Mouse (Mus musculus): ENCODE data around the gene Pbx3.

Pbx3 gene

DNA sequence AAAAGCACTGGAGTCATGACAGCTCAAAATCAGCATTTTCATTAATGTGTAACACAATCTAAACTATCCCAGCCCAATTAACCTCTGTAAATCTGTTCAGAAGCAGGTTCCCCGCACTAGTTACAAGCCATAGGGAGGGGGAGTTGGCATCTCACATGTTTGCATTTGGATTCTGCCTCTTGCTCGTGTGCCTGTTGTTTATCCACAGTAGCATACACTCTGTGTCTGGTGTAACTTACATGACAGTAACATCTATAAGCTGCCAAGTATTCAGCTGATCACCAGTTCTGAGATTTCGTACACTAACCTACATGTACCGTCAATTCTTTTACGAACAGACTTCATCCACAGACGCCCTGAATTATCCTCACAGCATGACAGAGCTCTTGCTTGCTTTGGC lies 147.5 kb downstream of the Pbx3 start:
- no peak for DNase-seq (ENCODE audit: low spot score in 2 of 2)

DNA sequence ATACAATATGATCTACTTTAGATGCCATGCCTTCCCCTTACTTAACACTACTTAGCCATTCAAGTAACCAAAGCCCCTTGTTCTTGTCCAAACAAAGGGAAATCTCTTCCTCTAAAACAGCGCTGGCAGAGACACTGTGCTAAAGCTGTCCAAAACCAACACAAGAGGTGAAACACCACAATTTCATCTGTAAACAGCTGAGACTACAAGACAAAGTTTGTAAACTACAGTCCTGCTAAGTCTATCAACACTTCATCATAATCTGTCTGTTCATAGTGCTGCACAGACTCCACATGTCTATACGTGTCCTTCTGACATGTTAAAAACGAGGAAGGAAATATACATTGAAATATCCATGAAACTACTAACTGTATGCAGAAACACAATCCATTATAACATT lies 151.5 kb downstream of the Pbx3 start:
- no peak for DNase-seq (ENCODE audit: low spot score in 2 of 2)

DNA sequence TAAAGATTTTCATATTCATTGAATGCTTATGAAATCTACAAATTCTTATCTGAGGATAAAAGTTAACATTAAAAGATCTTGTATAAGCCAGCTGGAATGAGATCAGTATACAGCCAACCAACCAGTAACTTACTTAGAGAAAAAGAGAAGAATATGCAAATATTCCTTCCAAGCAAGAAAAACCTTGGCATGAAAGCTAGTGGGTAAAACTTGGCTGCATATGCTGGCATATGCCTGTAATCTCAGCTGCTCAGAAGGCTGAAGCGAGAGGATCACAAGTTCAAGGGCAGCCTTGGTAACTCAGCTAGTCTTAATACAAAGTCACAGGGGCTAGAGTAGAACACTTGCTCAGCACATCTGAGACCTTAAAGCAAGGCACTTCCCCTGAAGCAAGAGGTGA lies 153.8 kb downstream of the Pbx3 start:
- no peak for DNase-seq (ENCODE audit: low spot score in 2 of 2)

DNA sequence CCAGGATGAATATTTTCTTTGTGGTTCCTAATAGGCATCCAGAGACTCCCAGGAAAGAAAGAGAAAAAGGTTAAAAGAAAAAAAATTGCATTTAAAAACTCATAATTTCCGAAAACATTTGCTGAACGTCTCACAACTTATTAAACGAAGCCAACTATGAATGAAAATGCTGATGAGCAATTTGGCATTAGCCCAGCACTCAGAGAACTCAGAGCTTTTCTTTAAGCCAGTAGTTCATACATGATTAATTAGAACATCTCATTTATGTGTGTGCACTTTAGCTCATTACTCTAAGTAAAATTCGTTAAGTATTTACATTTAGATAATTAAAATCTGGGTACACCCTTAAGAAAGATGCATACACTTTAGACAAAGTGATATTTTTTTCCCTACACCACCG lies 155.3 kb downstream of the Pbx3 start:
- DNase-seq (ENCODE audit: low spot score in 2 of 2) = no peak

DNA sequence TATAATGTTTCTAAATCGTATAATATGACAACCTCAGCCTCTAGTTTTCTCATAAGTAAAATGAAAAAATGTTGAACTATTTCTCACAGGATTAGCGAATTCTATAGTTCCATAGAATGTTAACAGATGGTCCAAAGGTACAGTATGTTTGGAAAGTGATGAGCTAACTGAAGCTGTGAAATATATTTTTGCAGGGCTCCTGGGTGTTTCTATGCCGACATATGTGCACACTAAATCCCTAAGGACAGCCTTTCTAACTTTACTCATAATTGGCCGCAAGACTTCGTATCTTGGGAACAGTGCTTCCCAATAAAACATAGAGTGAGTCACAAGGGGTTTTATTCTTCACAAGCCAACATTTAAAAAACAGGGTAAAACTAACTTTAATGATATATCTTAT lies 157.4 kb downstream of the Pbx3 start:
- DNase-seq (ENCODE audit: low spot score in 2 of 2) = no peak

DNA sequence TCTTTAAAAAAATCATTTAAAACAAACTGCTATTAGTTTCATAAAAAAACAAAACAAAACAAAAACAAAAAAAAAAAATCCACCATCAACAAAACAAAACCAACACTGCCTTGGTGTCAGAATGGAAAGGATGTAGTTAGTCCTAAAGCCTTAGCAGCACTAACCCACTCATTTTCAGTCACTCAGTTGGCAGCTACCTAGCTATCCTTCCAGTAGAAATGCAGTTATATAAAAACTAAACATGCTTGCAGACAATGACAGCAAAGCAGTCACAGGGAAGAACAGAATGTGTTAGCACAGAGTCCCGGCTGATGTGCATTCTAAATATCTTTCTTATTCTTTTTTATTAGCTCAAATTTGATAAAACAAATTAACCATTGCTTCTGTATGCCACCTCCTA lies 160.5 kb downstream of the Pbx3 start:
- DNase-seq (ENCODE audit: low spot score in 2 of 2) = no peak

DNA sequence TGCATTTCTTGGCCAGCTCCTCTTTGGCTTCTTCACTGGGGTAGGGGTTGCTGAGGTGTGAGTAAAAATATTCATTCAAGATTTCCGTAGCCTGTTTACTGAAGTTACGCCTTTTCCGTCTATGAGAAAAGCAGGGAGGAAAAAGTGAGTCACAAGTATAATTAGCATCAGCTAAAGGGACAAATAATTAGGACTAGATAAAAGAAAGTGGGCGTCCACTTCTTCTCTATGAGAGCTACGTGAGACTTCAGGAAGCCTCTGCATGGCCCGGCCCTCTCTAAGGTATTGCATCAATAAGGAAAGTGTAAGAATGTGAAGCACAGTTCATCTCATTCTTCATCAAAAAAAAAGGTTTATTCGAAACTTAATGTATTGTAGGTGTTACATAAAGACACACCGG lies 168.1 kb downstream of the Pbx3 start:
- no peak for DNase-seq (ENCODE audit: low spot score in 2 of 2)

DNA sequence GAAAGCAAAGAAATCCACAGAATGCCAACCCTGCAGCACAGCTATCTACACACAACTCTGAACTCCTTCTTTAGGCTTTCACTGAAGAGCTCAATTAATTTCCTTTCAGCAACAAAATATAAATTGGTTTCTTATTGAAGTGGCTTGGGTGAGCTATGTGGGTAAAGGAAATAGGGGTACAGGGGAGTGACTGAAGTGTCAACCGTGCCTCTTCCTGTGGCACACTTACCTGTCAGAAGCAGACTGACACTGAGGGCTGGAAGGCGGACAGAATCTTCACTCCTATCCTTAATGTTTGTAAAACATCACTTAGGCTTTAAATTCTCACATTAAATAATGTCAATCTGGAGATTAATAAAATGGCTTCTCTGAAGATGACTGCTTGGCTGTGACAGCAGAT lies 168.6 kb downstream of the Pbx3 start:
- no peak for DNase-seq (ENCODE audit: low spot score in 2 of 2)

DNA sequence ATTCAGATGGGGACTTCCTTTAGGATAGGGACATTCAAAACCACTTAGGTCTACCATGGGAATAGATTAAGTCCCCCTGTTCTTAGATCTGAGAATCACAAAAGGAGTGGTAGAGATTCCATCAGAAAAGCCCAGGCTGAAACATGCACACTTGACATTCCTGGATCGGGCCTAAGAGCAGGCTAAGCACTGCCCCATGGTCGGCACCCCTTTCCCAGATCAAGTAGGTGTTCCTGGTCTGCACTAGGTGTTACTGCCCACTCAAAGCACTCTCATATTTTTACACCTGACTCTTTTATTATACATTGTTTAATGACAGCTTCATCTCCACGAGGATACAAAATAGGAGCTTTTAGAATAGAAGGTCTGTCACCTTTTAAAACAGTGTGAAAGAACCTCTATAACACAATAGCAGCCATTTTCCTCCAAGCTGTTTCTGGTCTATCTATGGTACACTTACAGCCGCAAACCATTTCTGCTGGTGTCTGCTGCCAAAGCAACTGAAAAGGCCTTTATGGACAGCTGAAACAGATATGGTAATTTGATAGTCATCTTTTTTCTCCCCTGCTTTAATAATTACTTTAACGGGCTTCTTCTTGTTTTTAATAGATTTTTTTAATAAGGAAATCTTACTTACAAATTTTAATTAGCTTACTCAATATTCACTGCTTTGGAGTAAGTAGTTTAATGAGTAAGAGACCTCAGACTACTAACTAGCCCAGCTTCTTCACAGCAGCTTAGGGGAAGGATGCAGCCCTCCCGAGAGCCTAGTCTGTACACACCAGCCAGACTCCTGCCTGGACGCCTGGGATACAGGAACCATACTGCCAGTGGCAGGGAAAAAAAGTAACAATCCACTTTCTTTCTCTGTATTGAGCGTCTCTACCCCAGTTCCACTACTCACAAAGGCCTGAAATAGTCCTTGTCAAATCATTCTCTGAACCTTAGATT lies 178.8 kb downstream of the Pbx3 start:
- no peak for DNase-seq (ENCODE audit: low spot score in 2 of 2)

DNA sequence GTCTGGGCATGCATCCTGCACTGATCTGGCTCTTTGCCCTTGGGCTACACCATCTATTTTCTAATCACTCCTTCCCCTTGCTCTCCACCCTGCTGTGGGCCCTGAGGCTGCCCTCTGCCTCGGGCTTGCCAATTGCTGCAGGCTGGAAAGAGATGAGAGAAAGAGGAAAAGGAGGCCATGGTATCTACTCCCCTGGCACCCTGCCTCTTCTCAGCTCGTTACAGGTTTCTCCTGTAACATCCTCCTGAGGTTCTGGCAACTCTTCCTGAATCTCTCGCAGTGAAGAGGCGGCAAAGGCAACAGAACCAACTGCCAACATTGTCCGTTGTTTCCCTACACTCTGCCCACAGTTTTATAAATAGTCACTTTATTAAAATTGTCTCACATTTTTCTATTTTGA lies 179.7 kb downstream of the Pbx3 start:
- no peak for DNase-seq (ENCODE audit: low spot score in 2 of 2)

DNA sequence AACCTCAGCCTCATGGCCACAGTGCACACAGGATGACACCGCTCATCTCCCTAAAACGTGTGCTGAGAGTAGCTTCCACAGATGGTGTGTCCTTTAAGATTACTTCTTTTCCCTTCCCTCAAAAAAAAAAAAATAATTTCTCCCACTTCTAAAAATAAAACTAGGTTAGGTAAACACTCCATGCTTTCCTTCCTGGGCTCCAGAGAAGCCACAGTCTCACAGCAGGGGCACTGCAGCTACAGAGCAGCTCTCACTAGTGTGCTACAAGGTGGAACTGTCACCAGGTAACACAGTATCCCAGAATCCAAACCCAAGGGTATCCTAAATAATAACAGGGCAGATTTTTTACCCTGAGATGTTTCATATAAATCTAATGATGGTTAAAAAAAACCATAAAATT lies 185.6 kb downstream of the Pbx3 start:
- no peak for DNase-seq (ENCODE audit: low spot score in 2 of 2)

DNA sequence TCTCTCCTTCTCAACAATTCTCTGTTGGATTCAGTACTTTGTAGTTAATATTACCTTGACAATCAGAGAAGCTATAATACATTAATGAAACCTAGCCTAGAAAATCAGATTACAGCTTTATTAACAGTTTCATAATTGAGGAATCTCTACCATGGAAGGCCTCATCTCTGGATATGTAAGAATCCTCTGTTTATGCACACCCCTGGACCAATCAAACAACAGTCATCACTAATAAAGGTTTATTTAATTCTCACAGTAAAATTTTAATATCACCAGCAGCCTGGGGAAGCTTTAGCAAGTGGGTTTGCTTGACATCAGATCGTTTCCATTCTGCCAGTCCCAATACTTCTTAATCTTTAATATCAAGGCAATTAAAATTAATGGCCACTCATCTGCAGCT lies 191.3 kb downstream of the Pbx3 start:
- DNase-seq (ENCODE audit: low spot score in 2 of 2) = no peak

DNA sequence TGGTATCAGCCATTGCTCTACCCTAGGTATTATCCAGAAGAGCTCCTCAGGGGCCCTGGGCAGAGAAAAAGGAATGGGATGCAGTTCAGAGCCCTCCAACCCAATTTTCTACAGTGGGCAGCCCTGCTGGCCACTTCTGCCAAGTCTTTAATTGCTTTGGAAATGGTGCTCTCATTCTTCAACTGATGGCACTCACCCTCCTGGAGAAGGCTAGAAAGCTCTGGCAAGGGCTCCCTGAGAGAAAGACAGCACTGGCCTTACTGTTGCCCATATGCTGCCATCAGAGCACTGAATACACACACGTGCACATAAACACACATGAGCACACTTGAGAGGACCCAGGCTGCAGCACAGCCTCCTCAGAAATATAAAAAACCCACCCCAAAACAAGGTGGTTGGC lies 193.6 kb downstream of the Pbx3 start:
- no peak for DNase-seq (ENCODE audit: low spot score in 2 of 2)

DNA sequence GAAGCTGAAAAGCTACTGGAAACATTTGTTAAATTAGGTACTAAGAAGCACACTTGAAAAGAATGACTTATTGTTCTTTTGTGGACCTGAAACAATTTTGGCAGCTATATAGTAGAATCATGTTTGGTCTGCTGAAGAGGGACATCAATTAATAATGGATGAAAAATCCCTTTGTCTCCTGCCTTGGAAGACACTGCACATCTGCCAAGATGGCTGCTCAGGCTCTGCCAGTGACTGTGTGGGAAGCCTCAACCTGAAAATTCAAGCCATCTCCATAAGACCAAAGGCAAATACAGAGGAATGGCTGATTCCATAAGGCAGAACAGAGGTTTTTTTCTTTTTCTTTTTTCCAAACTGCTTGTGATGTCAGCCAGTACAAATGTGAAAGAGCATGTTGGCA lies 194.3 kb downstream of the Pbx3 start:
- no peak for DNase-seq (ENCODE audit: low spot score in 2 of 2)

DNA sequence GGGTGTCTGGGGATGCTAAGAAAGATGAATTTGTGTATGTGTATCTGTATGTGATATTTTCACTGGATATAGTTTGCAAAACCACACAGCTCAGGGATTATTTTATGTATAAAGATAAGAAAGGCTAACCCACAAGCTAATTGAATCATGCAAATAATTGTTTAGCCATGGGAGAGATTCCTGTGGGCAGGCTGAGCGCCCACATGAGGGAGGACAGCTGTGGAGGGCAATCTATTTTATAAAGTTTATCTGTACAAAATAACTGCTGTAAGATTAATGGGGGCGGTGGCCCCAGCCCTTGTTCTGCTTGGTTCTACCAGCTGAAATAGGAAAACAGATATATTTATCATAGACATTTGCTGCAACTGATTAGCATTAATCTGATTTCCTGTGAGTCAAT lies 202.5 kb downstream of the Pbx3 start:
- DNase-seq (ENCODE audit: low spot score in 2 of 2) = no peak

DNA sequence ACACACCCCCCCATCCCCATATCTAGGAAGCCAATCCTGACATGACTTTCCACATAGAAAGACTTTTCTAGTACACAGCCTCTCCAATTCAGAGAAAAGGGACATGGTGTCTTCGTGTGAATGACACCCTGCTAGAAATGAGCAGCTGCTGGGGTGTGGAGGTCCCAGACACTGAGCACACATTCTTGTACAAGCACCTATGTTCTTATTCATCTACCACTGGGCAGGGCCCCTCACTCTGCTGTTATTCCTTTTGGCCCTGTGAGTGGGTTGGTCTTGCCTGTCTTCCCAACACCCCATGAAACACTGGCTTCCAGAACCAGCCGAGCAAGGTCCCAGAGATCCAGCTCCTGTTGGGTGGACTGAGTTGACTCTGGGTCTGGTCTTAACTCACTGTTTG lies 203.3 kb downstream of the Pbx3 start:
- DNase-seq (ENCODE audit: low spot score in 2 of 2) = no peak

DNA sequence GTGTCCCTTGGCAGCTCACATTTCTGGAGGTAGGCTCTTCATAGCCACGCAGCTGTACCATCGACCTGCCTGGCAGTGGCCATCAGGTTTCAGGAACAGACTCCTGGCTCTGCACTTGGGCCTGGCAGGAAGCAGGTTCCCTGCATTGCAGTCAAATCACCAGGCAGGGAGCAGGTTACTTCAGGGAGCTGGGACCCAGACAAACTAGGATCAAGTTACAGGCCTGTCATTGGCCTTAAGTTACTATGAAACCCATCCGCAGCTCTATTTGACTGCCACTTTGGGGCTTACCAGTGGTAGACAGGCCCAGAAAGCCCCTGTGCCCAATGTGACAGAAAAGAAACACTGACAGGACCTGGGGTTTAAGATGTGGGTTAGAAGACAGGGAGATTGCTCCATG lies 204.8 kb downstream of the Pbx3 start:
- DNase-seq (ENCODE audit: low spot score in 2 of 2) = no peak

DNA sequence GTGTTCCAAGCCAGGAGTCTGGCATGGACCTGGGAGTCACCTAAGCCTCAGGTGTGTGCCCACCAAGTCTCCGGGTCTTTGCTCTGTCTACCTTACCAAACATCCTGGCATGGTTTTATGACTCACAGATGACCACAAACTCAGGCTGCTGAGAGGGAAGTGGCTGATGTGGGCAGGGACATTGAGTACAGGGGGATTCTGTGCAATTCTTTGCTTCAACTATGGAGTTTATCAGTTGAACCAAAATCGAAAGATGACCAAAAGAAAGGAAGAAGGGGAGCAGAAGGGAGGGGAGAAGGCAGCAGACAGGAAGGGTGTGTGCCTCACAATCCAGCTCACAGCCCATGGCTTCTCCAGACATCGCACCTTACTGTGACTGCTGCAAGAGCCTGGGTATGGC lies 210.5 kb downstream of the Pbx3 start:
- DNase-seq (ENCODE audit: low spot score in 2 of 2) = no peak

DNA sequence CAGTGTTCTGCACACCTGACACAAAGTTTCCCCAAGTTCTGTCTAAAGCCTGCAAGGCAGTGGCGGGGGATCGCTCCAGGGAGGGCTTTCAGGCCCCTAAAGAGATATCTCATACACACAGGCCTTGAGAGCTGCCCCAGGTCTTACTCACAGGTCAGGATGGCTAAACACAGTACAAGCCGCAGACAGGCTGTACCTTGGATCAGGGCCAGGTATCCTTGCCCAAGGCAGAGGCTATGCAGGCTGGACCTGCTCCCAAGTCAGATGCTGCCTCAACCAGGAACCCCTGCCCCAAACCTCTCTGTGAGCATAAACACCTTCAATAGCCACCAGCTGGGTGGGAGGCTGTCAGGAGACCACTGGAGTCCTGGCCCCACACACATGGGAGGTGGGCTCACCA lies 215.2 kb downstream of the Pbx3 start:
- DNase-seq (ENCODE audit: low spot score in 2 of 2) = no peak

DNA sequence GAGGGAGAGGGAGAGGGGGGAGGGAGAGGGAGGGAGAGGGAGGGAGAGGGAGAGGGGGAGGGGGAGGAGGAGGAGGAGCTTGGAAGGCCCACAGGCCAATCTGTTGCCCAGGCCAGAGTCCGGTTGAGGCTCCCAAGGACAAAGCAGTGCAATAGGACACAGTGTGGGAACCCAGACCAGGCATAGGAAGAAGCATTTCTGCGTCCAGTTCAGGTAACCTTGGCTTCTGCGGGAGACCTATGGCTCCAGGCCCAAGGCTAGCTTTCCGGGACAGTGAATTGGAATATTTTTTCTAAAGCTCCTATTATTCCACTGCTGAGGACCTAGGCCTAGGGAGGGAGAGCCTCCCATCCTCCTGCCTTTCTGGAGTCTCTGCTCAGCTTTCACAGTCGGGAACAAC lies 218.1 kb downstream of the Pbx3 start:
- no peak for DNase-seq (ENCODE audit: low spot score in 2 of 2)

DNA sequence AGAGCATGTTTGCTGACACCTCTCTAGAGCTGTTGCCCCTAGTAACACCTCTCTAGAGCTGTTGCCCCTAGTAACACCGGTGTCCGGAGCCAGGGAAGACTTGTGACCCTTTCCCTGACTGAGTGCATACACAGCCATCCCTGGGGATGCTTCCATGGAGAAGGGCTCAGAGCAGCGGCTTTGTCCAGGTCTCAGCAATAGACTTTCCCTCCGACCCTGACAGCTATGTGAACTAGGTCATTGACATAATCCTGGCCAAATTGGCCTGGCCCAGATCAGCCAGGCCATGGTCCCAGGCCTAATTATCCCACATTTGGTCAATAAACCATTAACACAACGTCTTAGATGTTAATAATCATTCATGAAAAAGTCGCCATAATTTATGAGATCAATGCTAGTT lies 219.6 kb downstream of the Pbx3 start:
- DNase-seq (ENCODE audit: low spot score in 2 of 2) = no peak

DNA sequence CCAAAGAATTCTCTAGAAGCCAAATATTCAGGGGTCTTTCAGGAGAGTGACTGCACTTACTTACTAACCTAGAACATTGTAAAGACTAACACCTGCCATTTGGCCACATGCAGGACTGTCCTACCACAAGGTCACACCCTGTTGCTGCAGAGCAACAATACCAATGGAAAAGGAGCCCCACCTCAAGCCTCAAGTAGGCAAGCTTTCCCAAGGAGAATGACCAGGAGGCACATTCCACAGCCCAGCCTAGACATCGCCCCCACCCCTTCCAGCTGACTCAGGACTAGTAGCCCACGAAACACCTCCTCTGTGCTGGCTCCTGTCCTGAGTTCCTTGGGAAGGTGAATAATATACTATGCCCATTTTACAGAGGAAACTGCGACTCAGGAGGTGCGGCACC lies 222.4 kb downstream of the Pbx3 start:
- no peak for DNase-seq (ENCODE audit: low spot score in 2 of 2)

DNA sequence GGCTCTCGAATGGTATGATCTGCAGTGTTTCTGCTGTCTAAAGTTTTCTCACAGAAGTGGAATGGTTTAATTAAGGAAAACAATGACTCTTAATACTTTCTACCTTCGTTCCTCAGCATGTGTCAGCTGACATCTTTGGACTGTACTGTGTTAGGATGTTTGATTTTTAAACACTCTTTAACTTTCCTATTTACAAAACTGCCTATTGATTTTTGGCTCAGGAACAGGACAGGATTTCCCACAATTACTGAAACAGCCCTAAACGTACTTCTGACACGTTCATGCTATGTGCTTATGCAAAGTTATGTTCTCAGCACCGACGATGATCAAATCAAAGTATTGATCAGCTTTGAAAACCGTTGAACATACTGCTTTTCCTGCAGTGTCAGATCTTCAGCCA lies 224.7 kb downstream of the Pbx3 start:
- DNase-seq (ENCODE audit: low spot score in 2 of 2) = no peak

DNA sequence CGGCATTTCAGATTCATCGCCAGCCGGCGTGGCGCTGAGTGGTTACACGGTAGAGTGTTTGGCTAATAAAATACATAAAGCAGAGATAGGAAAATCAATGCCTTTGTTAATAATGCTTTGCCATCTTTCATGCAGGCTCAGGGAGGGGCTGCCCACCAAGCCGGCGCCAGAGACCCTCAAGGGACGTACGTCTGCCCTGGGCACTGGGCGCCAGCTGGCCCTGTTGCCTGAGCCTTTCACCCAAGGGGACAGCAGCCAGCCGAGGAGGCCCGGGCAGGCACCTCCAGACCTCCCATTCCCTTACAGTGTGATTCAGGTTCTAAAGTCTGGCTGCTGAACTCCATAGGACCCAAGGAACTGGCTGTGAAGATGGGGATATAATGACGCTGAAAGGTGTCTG lies 225.5 kb downstream of the Pbx3 start:
- no peak for DNase-seq (ENCODE audit: low spot score in 2 of 2)
